Mouse (Mus musculus) heart, adult 2 months (tissue): Measurements from ENCODE around the gene Acvr1b.

Experiments
- CTCF ChIP-seq: fragments of 200-600 bp; IDR thresholded peaks from 2 replicates; pipeline ENCODE4 v1.8.1; 2022; ENCODE audit warnings: antibody characterized with exemption, mild to moderate bottlenecking, moderate library complexity
- POLR2A ChIP-seq: fragments of 200-500 bp; IDR thresholded peaks from 2 replicates; pipeline ENCODE4 v1.6.1; 2011; ENCODE audit warnings: mild to moderate bottlenecking, low read depth, low read length, control low read depth; ENCODE audit not compliant: insufficient read depth

GRCm38 (mm10) chr15:101200777-101201295 is 27.0 kb downstream of the Acvr1b start:
- TF ChIP-seq POLR2A (no peak), CTCF (no peak)
